Mouse (Mus musculus): ENCODE data around the gene Slc5a5.
"Not testable (repeated sequence)": the region's sequence is repeated elsewhere in the genome, so short reads cannot be mapped to it uniquely, and the experiment has no call there.

DNA sequence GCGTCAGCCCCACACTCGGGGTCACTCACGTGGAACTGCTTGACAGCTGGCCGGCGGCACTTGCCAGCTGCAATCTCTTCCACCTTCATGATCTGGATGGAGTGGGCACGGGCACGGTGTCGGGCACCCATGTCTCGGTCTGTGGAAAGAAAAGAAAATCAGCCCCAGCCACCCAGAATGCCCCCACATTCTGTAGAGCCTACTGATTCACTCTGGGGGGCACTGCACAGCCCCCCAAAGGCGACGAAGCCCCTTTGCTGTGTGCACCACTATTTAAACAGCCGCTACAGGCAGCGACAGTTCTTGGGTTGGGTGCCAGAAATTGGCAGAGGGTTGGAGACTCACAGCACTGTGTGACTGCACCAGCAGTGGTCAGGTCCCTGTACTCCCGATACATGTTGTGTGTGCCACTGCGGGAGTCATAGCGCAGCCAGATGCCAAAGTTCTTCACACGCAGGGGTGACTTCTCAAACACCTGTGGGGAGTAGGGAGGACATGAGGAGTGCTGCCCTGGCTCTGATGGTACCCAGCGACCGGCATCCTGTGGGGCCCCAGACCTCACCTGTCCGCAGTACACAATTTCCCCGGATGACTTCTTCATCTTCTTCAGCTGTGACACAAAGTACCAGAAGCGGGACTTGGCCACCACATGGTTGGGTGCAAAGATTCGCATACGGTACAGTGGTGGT is 3.2 kb upstream of the Slc5a5 start:
- TF ChIP-seq CTCF (IDR thresholded peaks at IDR 0.05; ENCODE audit: insufficient read depth, low read length); POLR2A (IDR thresholded peaks at IDR 0.05; ENCODE audit: borderline replicate concordance, extremely low read depth, low read depth, low read length): not testable (repeated sequence)

Measured in lung, adult 2 months (tissue).